Mouse (Mus musculus): ENCODE measurements around the gene Abhd17b. TPM values are rescaled to one million over a fixed set of nuclear protein-coding genes. Genes with fewer than 3 reads are reported as not detected.
"Not testable (repeated sequence)": the region's sequence is repeated elsewhere in the genome, so short reads cannot be mapped to it uniquely, and the experiment has no call there.

The Abhd17b gene
- total RNA-seq, 2 experiments from 2014 or later = 18.8 to 18.9 TPM

GRCm38 (mm10) chr19:21646142-21646541, 6.8 kb upstream of the Abhd17b start:
- DNase-seq = no peak
- intact Hi-C loops (cut with DNase I) = no loop called here

- intact Hi-C loops (cut with DNase I) = loop anchor here (2.0 to 10.0 kb wide), 3 partner anchors 79 to 377 kb away; partner anchors contain the start of gene Zfand5
- no peak for DNase-seq
Measured at GRCm38 (mm10) chr19:21651664-21652063, 1.3 kb upstream of the Abhd17b start.

- intact Hi-C loops (cut with DNase I) = loop anchor here (2.0 to 10.0 kb wide), 3 partner anchors 80 to 378 kb away; partner anchors contain the start of gene Zfand5
- DNase-seq = peak; percentile 95
Measured at GRCm38 (mm10) chr19:21652285-21653171, 457 bp upstream of the Abhd17b start, which contains the start of gene 1110059E24Rik. Gene 1110059E24Rik, minus strand, starts transcription at chr19:21652976.

GRCm38 (mm10) chr19:21654788-21655187, 1.8 kb downstream of the Abhd17b start:
- DNase-seq = no peak
- intact Hi-C loops (cut with DNase I) = loop anchor here (5.0 to 10.0 kb wide), 2 partner anchors 82 to 380 kb away; partner anchors contain the start of gene Zfand5

- no peak for DNase-seq
- intact Hi-C loops (cut with DNase I) = no loop called here
Measured at GRCm38 (mm10) chr19:21660734-21661133, 7.7 kb downstream of the Abhd17b start.

- no peak for DNase-seq
- intact Hi-C loops (cut with DNase I) = no loop called here
Measured at GRCm38 (mm10) chr19:21663756-21664456, 10.9 kb downstream of the Abhd17b start.

GRCm38 (mm10) chr19:21669650-21670049, 16.7 kb downstream of the Abhd17b start:
- intact Hi-C loops (cut with DNase I) = no loop called here
- no peak for DNase-seq

- DNase-seq = no peak
- intact Hi-C loops (cut with DNase I) = no loop called here
Measured at GRCm38 (mm10) chr19:21674354-21675096, 21.5 kb downstream of the Abhd17b start.

- intact Hi-C loops (cut with DNase I) = no loop called here
- no peak for DNase-seq
Measured at GRCm38 (mm10) chr19:21680091-21680490, 27.1 kb downstream of the Abhd17b start.

- intact Hi-C loops (cut with DNase I) = no loop called here
- DNase-seq = no peak
Measured at GRCm38 (mm10) chr19:21680986-21681385, 28.0 kb downstream of the Abhd17b start.

GRCm38 (mm10) chr19:21713260-21714031, 60.5 kb downstream of the Abhd17b start:
- DNase-seq = peak in 1 of 2 experiments; percentile 14
- intact Hi-C loops (cut with DNase I) = no loop called here

GRCm38 (mm10) chr19:21714278-21714883, 61.4 kb downstream of the Abhd17b start:
- no peak for DNase-seq
- intact Hi-C loops (cut with DNase I) = no loop called here

GRCm38 (mm10) chr19:21715005-21715442, 62.0 kb downstream of the Abhd17b start:
- intact Hi-C loops (cut with DNase I) = no loop called here
- no peak for DNase-seq

GRCm38 (mm10) chr19:21715515-21715914, 62.5 kb downstream of the Abhd17b start:
- DNase-seq = no peak
- intact Hi-C loops (cut with DNase I) = no loop called here

- no peak for DNase-seq
- intact Hi-C loops (cut with DNase I) = no loop called here
Measured at GRCm38 (mm10) chr19:21716456-21716855, 63.5 kb downstream of the Abhd17b start.

GRCm38 (mm10) chr19:21719206-21719605, 66.2 kb downstream of the Abhd17b start:
- intact Hi-C loops (cut with DNase I) = no loop called here
- no peak for DNase-seq

- DNase-seq = no peak
- intact Hi-C loops (cut with DNase I) = no loop called here
Measured at GRCm38 (mm10) chr19:21720950-21721349, 68.0 kb downstream of the Abhd17b start.

GRCm38 (mm10) chr19:21723280-21723679, 70.3 kb downstream of the Abhd17b start:
- DNase-seq; intact Hi-C loops (cut with DNase I): not testable (repeated sequence)
